Mouse (Mus musculus) ovary, adult 18-20 months (tissue): Measurements from ENCODE around the gene Olfr1475.
"Not testable (repeated sequence)": the region's sequence is repeated elsewhere in the genome, so short reads cannot be mapped to it uniquely, and the experiment has no call there.

Source experiments
- DNase-seq: peaks from one replicate; pipeline ENCODE4 v3.0.0; 2022; ENCODE audit warnings: low spot score, mixed read lengths

Gene Olfr1475

GRCm38 (mm10) chr19:13480096-13480495 lies at the start of gene Olfr1475:
Olfr1475 (minus strand) TSS chr19:13480196.
- DNase-seq = no peak

- DNase-seq = no peak
Observed at GRCm38 (mm10) chr19:13527613-13528012, 47.6 kb upstream of the Olfr1475 start, which contains the start of gene Olfr1480. Olfr1480 (plus strand) TSS chr19:13527913.

GRCm38 (mm10) chr19:13500246-13500645 lies 20.2 kb upstream of the Olfr1475 start, which contains the start of gene Olfr1477:
Olfr1477 (plus strand) TSS chr19:13500546.
- no peak for DNase-seq

GRCm38 (mm10) chr19:13469265-13469664 lies 10.7 kb downstream of the Olfr1475 start, which contains the start of gene Olfr1474:
Olfr1474 (plus strand) TSS chr19:13469565.
- DNase-seq = not testable (repeated sequence)

- DNase-seq = no peak
Observed at GRCm38 (mm10) chr19:13455986-13456385, 24.0 kb downstream of the Olfr1475 start, which contains the start of gene Olfr1472. Olfr1472 (minus strand) TSS chr19:13456086.

- DNase-seq = not testable (repeated sequence)
Observed at GRCm38 (mm10) chr19:13443109-13443508, 36.9 kb downstream of the Olfr1475 start, which contains the start of gene Olfr1471. Olfr1471 (plus strand) TSS chr19:13443409.
